Mouse (Mus musculus): ENCODE data around the gene Sema3b.
"Not testable (repeated sequence)": the region's sequence is repeated elsewhere in the genome, so short reads cannot be mapped to it uniquely, and the experiment has no call there.

Sema3b gene

GRCm38 (mm10) chr9:107568331-107569261, 40.4 kb downstream of the Sema3b start:
- peak; percentile 87 for DNase-seq

- DNase-seq: no peak
Measured at GRCm38 (mm10) chr9:107567702-107568319, 41.2 kb downstream of the Sema3b start, which contains the start of gene Hyal2. Gene Hyal2 (plus strand): TSS chr9:107567945.

- DNase-seq: no peak
Measured at GRCm38 (mm10) chr9:107566855-107567254, 42.2 kb downstream of the Sema3b start.

GRCm38 (mm10) chr9:107566041-107566709, 42.9 kb downstream of the Sema3b start:
- no peak for DNase-seq

GRCm38 (mm10) chr9:107565556-107565955, 43.5 kb downstream of the Sema3b start:
- not testable (repeated sequence) for DNase-seq

- peak; percentile 97 for DNase-seq
Measured at GRCm38 (mm10) chr9:107563029-107563581, 45.9 kb downstream of the Sema3b start, which contains the start of gene Tusc2. Gene Tusc2 (plus strand): TSS chr9:107563255.

GRCm38 (mm10) chr9:107556346-107556745, 52.7 kb downstream of the Sema3b start:
- no peak for DNase-seq

- DNase-seq: no peak
Measured at GRCm38 (mm10) chr9:107555701-107556100, 53.3 kb downstream of the Sema3b start.

- DNase-seq: no peak
Measured at GRCm38 (mm10) chr9:107555031-107555457, 54.0 kb downstream of the Sema3b start.

- peak; percentile 97 for DNase-seq
Measured at GRCm38 (mm10) chr9:107554319-107554825, 54.7 kb downstream of the Sema3b start.

- DNase-seq: no peak
Measured at GRCm38 (mm10) chr9:107553541-107554318, 55.3 kb downstream of the Sema3b start.

- no peak for DNase-seq
Measured at GRCm38 (mm10) chr9:107552690-107553393, 56.2 kb downstream of the Sema3b start.

- no peak for DNase-seq
Measured at GRCm38 (mm10) chr9:107551890-107552355, 57.1 kb downstream of the Sema3b start.

GRCm38 (mm10) chr9:107551117-107551889, 57.7 kb downstream of the Sema3b start, which contains the start of gene Rassf1:
Gene Rassf1 (plus strand): TSS chr9:107551555.
- DNase-seq: no peak

GRCm38 (mm10) chr9:107550491-107551116, 58.4 kb downstream of the Sema3b start:
- no peak for DNase-seq

- DNase-seq: no peak
Measured at GRCm38 (mm10) chr9:107549297-107550074, 59.5 kb downstream of the Sema3b start.

GRCm38 (mm10) chr9:107548820-107549219, 60.2 kb downstream of the Sema3b start:
- no peak for DNase-seq

GRCm38 (mm10) chr9:107547957-107548356, 61.1 kb downstream of the Sema3b start:
- DNase-seq: no peak

Measured in layer of hippocampus, adult 9-11 months (tissue).